Mouse (Mus musculus): ENCODE results near the gene Triap1. TPM values are rescaled to one million over a fixed set of nuclear protein-coding genes. Genes with fewer than 3 reads are reported as not detected.
A peak's percentile ranks its signal among the peaks of the same experiment; 100 is the strongest.

Gene Triap1
- polyA plus RNA-seq, 1 experiment from 2014 or later: 64.3 TPM

DNA sequence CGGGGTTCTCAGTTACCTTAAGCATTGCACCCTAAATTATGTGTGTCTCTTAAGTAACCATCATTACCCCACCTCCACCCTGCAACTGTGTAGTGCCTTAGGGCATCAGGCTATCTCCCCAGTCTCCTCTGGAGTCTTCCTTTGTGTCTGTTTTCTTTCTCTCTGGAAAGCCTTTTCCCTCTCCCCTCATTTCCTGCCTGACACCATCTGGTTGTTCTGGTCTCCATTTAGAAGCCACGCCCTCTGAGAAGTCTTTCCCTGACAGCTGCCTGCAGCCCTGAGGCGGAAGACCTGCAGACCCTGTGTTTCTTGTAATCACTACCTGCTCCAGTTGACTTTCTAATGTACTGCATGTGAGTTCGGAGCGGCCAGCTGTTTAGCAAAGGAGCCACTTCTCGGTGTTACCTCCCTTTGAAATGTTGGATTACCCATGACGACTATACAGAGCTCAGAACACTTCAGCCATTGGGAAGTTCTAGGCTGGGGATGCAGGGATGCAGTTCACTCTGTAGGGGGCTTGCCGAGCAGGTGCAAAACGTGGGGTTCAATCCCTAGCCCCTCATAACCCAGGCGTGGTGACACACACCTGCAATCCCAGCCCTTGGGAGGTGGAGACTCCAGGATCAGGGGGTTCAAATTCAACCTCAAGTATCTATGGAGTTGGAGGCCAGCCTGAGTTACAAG lies 23.2 kb upstream of the Triap1 start:
- peak; percentile 29; the same call in 1 of the 2 replicates for ATAC-seq (replicated peaks)
- Histone ChIP-seq H3K4me1 (peaks cover 34% of the 10 kb centered on the region), H3K4me2 (replicated peaks) (no peak overlapping the region; the same call in 1 of the 2 replicates), H3K36me3 (no peaks in the 10 kb centered on the region), H3K27ac (replicated peaks) (peak overlapping the region; percentile 89), H3K9me3 (no peaks in the 10 kb centered on the region), H3K27me3 (no peaks in the 10 kb centered on the region), H3K4me3 (no peak overlapping the region), H3K9ac (replicated peaks) (0 out of 2 replicates have a peak overlapping the region, but pooled peaks have one; percentile 6)
- WGBS: 10% methylated on average over 10 of the region's 10 CpGs

DNA sequence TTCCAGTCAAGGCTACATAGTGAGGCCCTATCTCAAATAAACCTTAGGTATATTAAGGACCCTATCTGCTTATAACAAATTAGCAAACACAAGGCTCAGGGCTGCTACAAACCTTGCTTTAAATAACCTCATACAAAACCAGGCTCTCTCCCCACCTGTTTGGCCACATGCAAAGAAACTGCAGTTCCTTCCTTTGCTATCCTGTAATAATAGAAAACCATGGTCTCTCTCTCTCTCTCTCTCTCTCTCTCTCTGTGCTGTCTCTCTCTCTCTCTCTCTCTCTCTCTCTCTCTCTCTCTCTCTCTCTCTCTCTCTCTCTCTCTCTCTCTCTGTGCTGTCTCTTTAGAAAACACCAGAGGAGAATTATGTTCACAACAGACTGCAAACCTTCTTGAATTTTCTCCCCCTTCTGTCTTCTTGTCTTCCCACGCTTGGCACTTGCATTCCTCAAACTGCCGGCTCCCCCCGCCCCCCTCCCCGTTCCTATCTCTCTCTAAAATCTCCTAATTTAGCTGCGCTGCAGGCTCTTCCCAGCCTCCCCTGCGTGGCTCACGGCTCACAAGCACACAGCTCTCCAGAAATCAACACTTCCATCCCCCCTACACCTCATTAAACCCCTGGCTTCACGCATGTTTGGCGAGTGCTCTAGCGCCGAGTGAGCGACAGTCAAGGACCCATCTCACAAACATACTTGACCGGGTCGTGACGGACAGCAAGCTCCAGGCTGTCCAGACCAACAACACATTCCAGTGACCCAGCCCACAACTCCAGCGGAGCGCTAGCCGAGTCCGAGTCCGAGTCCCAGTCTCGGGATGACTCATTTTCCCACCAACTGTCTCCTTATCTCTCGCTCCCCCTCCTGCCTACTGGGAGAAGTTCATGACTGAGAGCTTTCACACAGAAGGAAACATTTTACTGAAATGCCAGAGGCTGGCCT lies 21.8 kb upstream of the Triap1 start:
- WGBS: 0% methylated on average over 22 of the region's 22 CpGs
- peak overlapping the region; percentile 79 for H3K4me2 ChIP-seq (replicated peaks)
- ATAC-seq (replicated peaks): peak; percentile 72
- H3K27ac ChIP-seq (replicated peaks): peak overlapping the region; percentile 89
- H3K4me1 ChIP-seq: peaks cover 34% of the 10 kb centered on the region
- no peaks in the 10 kb centered on the region for H3K9me3 ChIP-seq
- no peaks in the 10 kb centered on the region for H3K27me3 ChIP-seq
- H3K36me3 ChIP-seq: no peaks in the 10 kb centered on the region
- peak overlapping the region; percentile 43 for H3K4me3 ChIP-seq
- H3K9ac ChIP-seq (replicated peaks): peak overlapping the region; percentile 51; the same call in 1 of the 2 replicates

DNA sequence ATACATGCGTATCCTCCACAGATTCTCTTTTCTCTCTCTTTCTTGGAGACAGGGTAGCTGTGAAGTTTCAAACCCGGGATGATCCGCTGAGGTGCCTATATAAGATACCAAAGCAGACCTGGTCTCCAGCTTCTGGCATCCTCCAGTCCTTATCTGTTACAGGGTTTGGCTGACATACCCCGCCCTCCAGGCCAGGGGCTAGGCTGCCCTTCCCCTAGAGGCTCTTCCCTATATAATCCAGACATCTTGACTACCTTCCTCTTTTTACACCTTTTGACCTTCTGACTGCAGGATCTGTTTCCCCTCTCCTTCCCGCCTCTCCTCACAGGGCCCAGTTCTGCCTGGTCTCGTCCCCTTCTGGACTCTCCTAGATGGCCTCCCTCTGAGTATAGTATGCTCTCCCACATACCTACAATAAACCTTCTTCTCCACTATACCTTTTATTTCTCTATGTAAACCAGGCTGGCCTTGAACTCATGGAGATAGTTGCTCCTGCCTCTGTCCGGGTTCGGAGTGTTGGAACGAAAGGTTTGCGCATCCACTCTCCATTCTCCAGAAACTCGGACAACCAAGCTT lies 14.7 kb upstream of the Triap1 start:
- peak; percentile 71 for ATAC-seq (replicated peaks)
- peaks cover 34% of the 10 kb centered on the region for H3K4me1 ChIP-seq
- WGBS: 24% methylated on average over 11 of the region's 11 CpGs
- no peaks in the 10 kb centered on the region for H3K9me3 ChIP-seq
- peak overlapping the region; percentile 98 for H3K4me3 ChIP-seq
- peak overlapping the region; percentile 94 for H3K9ac ChIP-seq (replicated peaks)
- peak overlapping the region; percentile 73 for H3K4me2 ChIP-seq (replicated peaks)
- H3K27me3 ChIP-seq: no peaks in the 10 kb centered on the region
- H3K36me3 ChIP-seq: peaks cover 13% of the 10 kb centered on the region
- peak overlapping the region; percentile 88 for H3K27ac ChIP-seq (replicated peaks)

DNA sequence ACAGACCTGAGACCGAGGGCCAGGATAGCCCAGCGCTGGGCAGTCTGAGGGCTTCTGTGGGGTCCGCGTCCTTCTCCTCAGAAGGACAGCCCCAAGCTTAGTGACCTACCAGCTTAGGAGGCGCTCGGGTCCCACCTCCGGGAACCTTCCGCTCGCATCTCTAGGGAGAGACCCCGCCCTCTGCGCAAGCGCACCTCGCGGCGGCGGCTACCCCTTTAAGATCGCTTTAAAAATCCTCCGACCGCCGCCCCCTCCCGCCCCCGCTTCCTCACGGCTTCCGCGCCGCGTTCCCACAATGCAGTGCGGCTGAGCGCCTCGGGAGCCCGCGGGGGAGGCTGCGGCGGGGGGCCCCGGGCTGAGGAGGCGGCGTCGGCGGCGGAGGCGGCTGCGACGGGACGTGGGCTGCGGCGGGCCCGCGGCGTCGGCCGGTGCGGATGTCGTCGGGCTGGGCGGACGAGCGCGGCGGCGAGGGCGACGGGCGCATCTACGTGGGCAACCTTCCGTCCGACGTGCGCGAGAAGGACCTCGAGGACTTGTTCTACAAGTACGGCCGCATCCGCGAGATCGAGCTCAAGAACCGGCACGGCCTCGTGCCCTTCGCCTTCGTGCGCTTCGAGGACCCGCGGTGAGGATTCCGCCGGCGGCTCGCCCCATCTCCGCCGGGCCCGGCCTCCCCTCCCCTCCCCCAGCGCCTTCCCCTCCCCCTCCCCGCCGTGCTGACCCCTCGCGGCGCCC lies 14.0 kb upstream of the Triap1 start, which contains the start of gene Srsf9:
Gene Srsf9, plus strand, starts transcription at position 303 of the 735 bp plus-strand sequence.
- Histone ChIP-seq H3K4me3 (peak within 1 kb of the TSS; percentile 98), H3K9ac (replicated peaks) (peak within 1 kb of the TSS; percentile 94), H3K4me1 (peaks cover 34% of the 10 kb centered on the region), H3K4me2 (replicated peaks) (peak within 1 kb of the TSS; percentile 73), H3K27ac (replicated peaks) (peak within 1 kb of the TSS; percentile 88), H3K27me3 (no peaks in the 10 kb centered on the region), H3K36me3 (peaks cover 20% of the 10 kb centered on the region), H3K9me3 (no peaks in the 10 kb centered on the region)
- ATAC-seq (replicated peaks): peak; percentile 92
- under 1% methylated on average over 93 of the region's 97 CpGs for WGBS

DNA sequence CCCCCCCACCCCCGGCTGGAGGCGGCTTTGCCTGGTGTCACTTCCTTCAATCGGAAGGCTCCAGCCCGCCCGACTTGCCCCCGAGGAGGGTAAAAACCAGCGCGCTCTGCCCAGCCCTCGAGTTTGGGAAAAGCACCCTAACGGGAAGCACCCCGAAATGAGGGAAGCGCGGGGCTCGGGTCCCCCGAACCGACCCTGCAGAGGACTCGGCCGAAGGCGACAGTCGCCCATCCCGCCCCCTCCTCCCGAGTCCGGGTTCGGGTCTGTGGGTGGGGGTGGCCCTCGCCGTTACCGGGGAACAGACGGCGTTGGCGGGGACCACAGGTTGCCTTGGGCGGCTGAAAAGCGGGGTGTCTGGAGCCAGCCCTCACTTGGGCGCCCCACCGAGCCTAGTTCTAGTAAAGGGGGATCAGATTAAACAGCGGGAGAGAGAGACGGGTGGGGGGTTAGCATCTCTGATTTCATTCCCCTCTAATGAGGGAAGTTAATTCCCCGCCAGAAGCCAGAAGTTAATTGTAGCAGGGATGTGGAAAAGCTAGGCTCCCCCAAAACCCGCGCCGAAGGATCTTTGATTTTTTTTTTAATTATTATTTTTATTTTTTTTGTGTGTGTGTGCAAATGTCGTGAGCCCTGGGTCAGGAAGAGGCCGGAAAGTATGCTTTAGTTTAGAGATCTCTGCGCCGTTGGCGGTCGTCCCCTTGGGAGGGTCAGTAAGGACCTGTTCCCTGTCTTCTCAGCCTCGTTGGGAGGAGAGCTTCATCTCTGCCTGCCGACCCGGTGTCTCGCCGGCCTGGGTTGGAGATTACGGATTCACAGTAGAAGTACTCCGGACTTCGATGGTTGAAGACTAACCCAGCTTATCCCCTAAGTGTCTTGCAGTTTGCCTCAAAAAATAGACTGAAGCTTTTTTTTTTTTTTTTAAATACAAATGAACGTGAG lies 13.1 kb upstream of the Triap1 start:
- peaks cover 29% of the 10 kb centered on the region for H3K36me3 ChIP-seq
- H3K4me1 ChIP-seq: peaks cover 34% of the 10 kb centered on the region
- peak overlapping the region; percentile 73 for H3K4me2 ChIP-seq (replicated peaks)
- WGBS: under 1% methylated on average over 55 of the region's 55 CpGs
- 0 out of 2 replicates have a peak, but pooled peaks have one; percentile 7 for ATAC-seq (replicated peaks)
- peak overlapping the region; percentile 88 for H3K27ac ChIP-seq (replicated peaks)
- peak overlapping the region; percentile 98 for H3K4me3 ChIP-seq
- peak overlapping the region; percentile 94 for H3K9ac ChIP-seq (replicated peaks)
- H3K9me3 ChIP-seq: no peaks in the 10 kb centered on the region
- H3K27me3 ChIP-seq: no peaks in the 10 kb centered on the region

DNA sequence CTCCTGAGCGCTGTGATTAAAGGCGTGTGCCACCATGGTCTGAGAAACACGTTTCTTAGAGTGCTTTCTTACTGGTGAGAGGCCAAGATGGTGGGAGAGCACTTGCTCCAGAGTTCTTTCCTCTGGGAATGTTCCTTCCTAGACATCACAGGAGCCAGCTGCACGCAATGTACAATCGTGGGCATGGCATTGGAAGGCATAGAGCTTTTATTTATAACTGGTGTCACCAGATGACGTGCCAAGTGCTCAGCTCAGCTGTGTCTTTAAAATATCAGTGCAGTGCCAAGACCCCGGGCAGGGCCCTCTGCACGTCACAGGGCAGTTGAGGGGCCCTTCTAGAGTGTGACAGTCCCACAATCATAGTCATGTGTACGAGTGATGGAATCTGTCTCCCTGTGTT lies 10.1 kb upstream of the Triap1 start:
- Histone ChIP-seq H3K36me3 (peaks cover 58% of the 10 kb centered on the region), H3K9me3 (no peaks in the 10 kb centered on the region), H3K27me3 (no peaks in the 10 kb centered on the region), H3K4me1 (peaks cover 29% of the 10 kb centered on the region), H3K4me3 (no peak overlapping the region), H3K4me2 (replicated peaks) (no peak overlapping the region), H3K27ac (replicated peaks) (no peak overlapping the region), H3K9ac (replicated peaks) (no peak overlapping the region)
- no peak for ATAC-seq (replicated peaks)
- WGBS: 84% methylated on average over 9 of the region's 9 CpGs

DNA sequence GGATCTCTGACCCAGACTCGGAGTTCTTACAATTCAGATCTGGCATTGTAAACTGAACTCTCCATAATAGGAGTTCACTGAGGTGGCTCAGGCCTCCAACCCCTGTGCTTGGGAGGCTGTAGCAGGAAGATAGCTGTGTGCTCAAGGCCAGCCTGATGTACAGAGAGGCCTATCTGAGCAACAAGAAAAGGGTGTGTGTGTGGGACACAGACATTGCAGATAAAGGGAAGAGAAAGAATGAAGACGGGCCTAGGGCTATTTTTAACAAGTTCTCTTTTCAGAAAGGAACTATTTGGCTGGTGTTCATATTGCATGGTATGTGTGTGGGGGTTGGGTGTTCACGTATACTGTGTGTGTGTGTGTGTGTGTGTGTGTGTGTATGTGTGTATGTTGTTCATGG lies 7.4 kb upstream of the Triap1 start:
- no peak overlapping the region for H3K9ac ChIP-seq (replicated peaks)
- ATAC-seq (replicated peaks): no peak

DNA sequence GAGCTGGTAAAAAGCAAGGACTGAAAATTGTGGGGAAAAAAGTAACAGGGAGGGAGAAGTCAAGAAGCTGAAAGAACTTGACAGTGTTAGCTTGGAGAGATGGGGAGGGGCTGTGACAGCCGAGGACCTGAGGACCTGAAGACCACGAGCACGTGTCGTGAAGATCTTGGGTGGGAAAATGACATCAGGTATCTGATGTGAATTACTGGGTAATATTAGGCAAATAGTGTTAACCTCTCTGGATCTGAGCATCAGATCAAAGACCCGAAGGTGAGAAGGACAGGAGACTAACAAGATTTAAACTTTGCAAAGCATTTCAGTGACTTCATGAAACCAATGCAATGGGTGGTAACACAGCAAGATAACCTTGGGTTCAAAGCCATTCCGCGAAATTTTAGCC lies 1.0 kb upstream of the Triap1 start:
- H3K4me2 ChIP-seq (replicated peaks): peak overlapping the region; percentile 82
- no peaks in the 10 kb centered on the region for H3K9me3 ChIP-seq
- no peak overlapping the region for H3K27ac ChIP-seq (replicated peaks)
- no peak for ATAC-seq (replicated peaks)
- H3K4me1 ChIP-seq: peaks cover 31% of the 10 kb centered on the region
- peak overlapping the region; percentile 100 for H3K4me3 ChIP-seq
- no peaks in the 10 kb centered on the region for H3K27me3 ChIP-seq
- 31% methylated on average over 7 of the region's 7 CpGs for WGBS
- peaks cover 41% of the 10 kb centered on the region for H3K36me3 ChIP-seq
- H3K9ac ChIP-seq (replicated peaks): peak overlapping the region; percentile 96

More for the DNA sequence above, 7.4 kb upstream of the Triap1 start:
- peaks cover 65% of the 10 kb centered on the region for H3K36me3 ChIP-seq
- no peak overlapping the region for H3K27ac ChIP-seq (replicated peaks)
- H3K27me3 ChIP-seq: no peaks in the 10 kb centered on the region
- H3K4me2 ChIP-seq (replicated peaks): no peak overlapping the region
- no peaks in the 10 kb centered on the region for H3K9me3 ChIP-seq
- H3K4me1 ChIP-seq: peaks cover 17% of the 10 kb centered on the region
- 85% methylated on average over 3 of the region's 3 CpGs for WGBS
- H3K4me3 ChIP-seq: no peak overlapping the region

DNA sequence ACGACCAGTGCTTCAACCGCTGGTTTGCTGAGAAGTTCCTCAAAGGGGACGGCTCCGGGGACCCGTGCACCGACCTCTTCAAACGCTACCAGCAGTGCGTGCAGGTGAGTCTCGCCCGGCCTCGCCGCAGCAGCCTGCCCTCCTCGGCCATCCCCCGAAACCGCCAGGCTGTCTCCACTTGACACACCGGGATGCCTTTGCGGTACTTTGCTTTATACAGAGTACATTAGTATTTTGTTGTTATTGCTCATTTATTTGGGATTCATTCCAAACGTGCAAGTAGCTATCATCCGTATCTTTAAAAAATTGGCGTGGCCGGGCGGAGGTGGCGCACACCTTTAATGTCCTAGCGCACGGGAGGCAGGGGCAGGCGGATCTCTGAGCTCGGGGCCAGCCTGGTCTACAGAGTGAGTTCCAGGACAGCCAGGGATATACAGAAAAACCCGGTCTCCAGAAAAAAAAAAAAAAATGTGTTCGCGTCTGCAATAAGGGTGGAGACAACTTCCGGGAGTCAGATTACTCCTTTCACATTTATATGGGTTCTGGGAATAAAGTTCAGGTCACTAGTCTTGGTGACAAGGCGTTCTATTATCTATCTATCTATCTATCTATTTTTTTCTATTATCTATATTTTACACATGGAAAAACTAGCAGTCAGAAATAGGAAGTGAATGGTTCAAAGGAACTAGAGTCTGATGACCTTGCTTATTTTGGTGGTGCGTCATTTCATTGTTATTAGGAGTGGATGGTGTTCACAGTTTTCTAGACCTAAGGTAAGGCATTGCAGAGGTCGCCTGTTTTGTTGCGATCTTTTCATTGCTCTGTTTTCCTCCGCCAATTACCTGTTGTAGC lies 515 bp downstream of the Triap1 start:
- peak; percentile 21; the same call in 1 of the 2 replicates for ATAC-seq (replicated peaks)
- peak overlapping the region; percentile 96 for H3K9ac ChIP-seq (replicated peaks)
- WGBS: 13% methylated on average over 36 of the region's 36 CpGs
- H3K4me1 ChIP-seq: peaks cover 31% of the 10 kb centered on the region
- peaks cover 43% of the 10 kb centered on the region for H3K36me3 ChIP-seq
- H3K27ac ChIP-seq (replicated peaks): peak overlapping the region; percentile 86
- no peaks in the 10 kb centered on the region for H3K9me3 ChIP-seq
- H3K4me2 ChIP-seq (replicated peaks): peak overlapping the region; percentile 82
- H3K4me3 ChIP-seq: peak overlapping the region; percentile 100
- no peaks in the 10 kb centered on the region for H3K27me3 ChIP-seq

DNA sequence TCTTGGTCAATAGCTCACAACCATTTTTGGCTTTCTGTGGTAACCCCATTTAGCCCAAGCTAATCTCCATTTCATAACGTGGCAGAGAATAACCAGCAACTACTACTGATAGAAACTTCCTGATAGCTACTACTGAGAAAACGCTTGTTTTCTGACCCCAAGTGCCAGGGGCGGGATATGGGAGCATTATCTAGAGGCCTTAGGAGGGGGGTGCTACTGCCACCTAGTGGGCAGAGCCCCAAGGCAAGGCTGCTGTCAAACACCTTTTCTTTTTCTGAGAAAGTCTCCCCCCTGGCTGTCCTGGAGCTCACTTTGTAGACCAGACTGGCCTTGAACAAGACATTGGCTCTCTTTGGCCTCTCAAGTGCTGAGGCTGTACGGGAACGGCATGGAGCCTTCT lies 6.5 kb downstream of the Triap1 start:
- 2% methylated on average over 5 of the region's 5 CpGs for WGBS
- H3K4me2 ChIP-seq (replicated peaks): peak overlapping the region; percentile 92
- H3K27me3 ChIP-seq: no peaks in the 10 kb centered on the region
- peak overlapping the region; percentile 88 for H3K4me3 ChIP-seq
- peaks cover 37% of the 10 kb centered on the region for H3K36me3 ChIP-seq
- H3K4me1 ChIP-seq: peaks cover 23% of the 10 kb centered on the region
- H3K27ac ChIP-seq (replicated peaks): no peak overlapping the region
- H3K9me3 ChIP-seq: no peaks in the 10 kb centered on the region; the same call in 1 of the 2 replicates
- H3K9ac ChIP-seq (replicated peaks): peak overlapping the region; percentile 80; the same call in 1 of the 2 replicates
- no peak for ATAC-seq (replicated peaks)
